23 mouse cellular contexts compared by ENCODE assay signal in the genomic region with DNA sequence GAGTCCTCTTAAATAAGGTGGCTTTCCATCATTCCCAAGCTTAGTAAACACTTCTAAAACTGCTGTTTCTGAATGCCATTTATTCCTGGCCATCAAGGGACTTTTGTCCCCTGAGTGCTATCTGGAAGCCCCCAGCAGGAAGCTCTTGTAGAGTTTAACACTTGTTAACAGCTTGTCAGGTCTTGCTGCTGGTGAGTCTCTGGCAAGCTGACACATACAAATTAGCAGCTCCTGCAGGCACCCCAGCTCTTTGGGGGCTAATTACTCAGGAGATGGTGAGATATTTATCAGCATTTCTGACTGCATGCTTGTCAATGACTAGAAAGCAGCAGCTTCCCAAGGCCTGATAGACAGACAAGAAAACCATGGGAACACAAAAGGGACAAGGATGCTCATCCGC.
"Had no signal": no experiment of that assay in that cellular context is flagged by ENCODE, and none has a peak within 500 bp of the region (broad histone marks: within the 10 kb centered on the region; RNA-seq: fewer than 3 reads in every experiment).

No protein-coding gene starts in this region.

- H3K9me3 ChIP-seq: limb, embryonic 12.5 days; limb, embryonic 15.5 days; liver, embryonic 12.5 days; liver, embryonic 15.5 days; lung, embryonic 15.5 days; midbrain, embryonic 12.5 days; midbrain, embryonic 15.5 days; neural tube, embryonic 12.5 days; neural tube, embryonic 15.5 days had no signal

- H3K27me3 ChIP-seq: limb, embryonic 15.5 days; liver, embryonic 15.5 days; lung, embryonic 15.5 days; midbrain, embryonic 12.5 days; midbrain, embryonic 15.5 days; neural tube, embryonic 12.5 days; neural tube, embryonic 15.5 days had no signal

- H3K36me3 ChIP-seq: limb, embryonic 12.5 days; limb, embryonic 15.5 days; liver, embryonic 12.5 days; liver, embryonic 15.5 days; lung, embryonic 15.5 days; midbrain, embryonic 12.5 days; midbrain, embryonic 15.5 days; neural tube, embryonic 12.5 days; neural tube, embryonic 15.5 days had no signal

- H3K27ac ChIP-seq: kidney, postnatal 0 days; layer of hippocampus, adult 2 months; limb, embryonic 12.5 days; limb, embryonic 15.5 days; liver, embryonic 12.5 days; liver, embryonic 15.5 days; lung, embryonic 15.5 days; midbrain, embryonic 12.5 days; midbrain, embryonic 15.5 days; neural tube, embryonic 12.5 days; neural tube, embryonic 15.5 days; stomach, postnatal 0 days had no signal

- H3K4me1 ChIP-seq: midbrain, embryonic 15.5 days; neural tube, embryonic 12.5 days had no signal

- DNase-seq: kidney, adult 18-20 months; kidney, postnatal 25 days; layer of hippocampus, adult 9-11 months; lung, adult 18-20 months; lung, postnatal 14 days; lung, postnatal 4 days; right cerebral cortex, adult 18-20 months; right cerebral cortex, postnatal 14 days; right cerebral cortex, postnatal 4 days; thymus, adult 2 months; thymus, postnatal 36 days had no signal

- H3K4me3 ChIP-seq: layer of hippocampus, adult 2 months; limb, embryonic 12.5 days; limb, embryonic 15.5 days; liver, embryonic 12.5 days; liver, embryonic 15.5 days; lung, embryonic 15.5 days; midbrain, embryonic 12.5 days; midbrain, embryonic 15.5 days; neural tube, embryonic 12.5 days; neural tube, embryonic 15.5 days had no signal

- ATAC-seq: liver, embryonic 12.5 days; midbrain, embryonic 15.5 days had no signal

- H3K9ac ChIP-seq: limb, embryonic 12.5 days; limb, embryonic 15.5 days; liver, embryonic 12.5 days; liver, embryonic 15.5 days; lung, embryonic 15.5 days; midbrain, embryonic 12.5 days; midbrain, embryonic 15.5 days; neural tube, embryonic 12.5 days; neural tube, embryonic 15.5 days had no signal

- H3K4me2 ChIP-seq: limb, embryonic 12.5 days; limb, embryonic 15.5 days; liver, embryonic 12.5 days; liver, embryonic 15.5 days; lung, embryonic 15.5 days; midbrain, embryonic 12.5 days; midbrain, embryonic 15.5 days; neural tube, embryonic 12.5 days; neural tube, embryonic 15.5 days had no signal
